Mouse (Mus musculus) right cerebral cortex, adult 2 months (tissue): ENCODE measurements around the gene Prkacb.
A peak's percentile ranks its signal among the peaks of the same experiment; 100 is the strongest.
"Not testable (repeated sequence)": the region's sequence is repeated elsewhere in the genome, so short reads cannot be mapped to it uniquely, and the experiment has no call there.

ENCODE experiments used
- DNase-seq, 2 experiments: peaks; one replicate each; pipeline ENCODE4 v3.0.0; 2021 to 2022; ENCODE audit warnings: low spot score in 2 of 2

Prkacb gene

GRCm38 (mm10) chr3:146778913-146779312 lies 33.9 kb downstream of the Prkacb start:
- no peak for DNase-seq

- DNase-seq = no peak
These were observed 34.3 kb downstream of the Prkacb start for GRCm38 (mm10) chr3:146778451-146778850.

GRCm38 (mm10) chr3:146776711-146777110 lies 36.1 kb downstream of the Prkacb start:
- no peak for DNase-seq

- no peak for DNase-seq
These were observed 41.9 kb downstream of the Prkacb start for GRCm38 (mm10) chr3:146770853-146771252.

- peak; percentile 68 to 70 for DNase-seq
These were observed 42.7 kb downstream of the Prkacb start for GRCm38 (mm10) chr3:146769940-146770659.

GRCm38 (mm10) chr3:146769569-146769939 lies 43.2 kb downstream of the Prkacb start:
- DNase-seq = no peak

- DNase-seq = peak in 1 of 2 experiments; percentile 61
These were observed 43.9 kb downstream of the Prkacb start for GRCm38 (mm10) chr3:146768921-146769320.

- no peak for DNase-seq
These were observed 44.4 kb downstream of the Prkacb start for GRCm38 (mm10) chr3:146768360-146768759.

GRCm38 (mm10) chr3:146766701-146767181 lies 46.0 kb downstream of the Prkacb start:
- peak; percentile 48 to 65 for DNase-seq

- no peak for DNase-seq
These were observed 46.7 kb downstream of the Prkacb start for GRCm38 (mm10) chr3:146766071-146766605.

- DNase-seq = no peak
These were observed 47.8 kb downstream of the Prkacb start for GRCm38 (mm10) chr3:146764871-146765529.

- DNase-seq = not testable (repeated sequence)
These were observed 49.7 kb downstream of the Prkacb start for GRCm38 (mm10) chr3:146763054-146763453.

GRCm38 (mm10) chr3:146761276-146761675 lies 51.5 kb downstream of the Prkacb start:
- DNase-seq = no peak

GRCm38 (mm10) chr3:146757970-146758960 lies 54.5 kb downstream of the Prkacb start:
- DNase-seq = no peak

- no peak for DNase-seq
These were observed 58.5 kb downstream of the Prkacb start for GRCm38 (mm10) chr3:146754270-146754669.

- DNase-seq = no peak
These were observed 71.1 kb downstream of the Prkacb start for GRCm38 (mm10) chr3:146741564-146742202.

GRCm38 (mm10) chr3:146741158-146741557 lies 71.6 kb downstream of the Prkacb start:
- DNase-seq = no peak

- not testable (repeated sequence) for DNase-seq
These were observed 76.6 kb downstream of the Prkacb start for GRCm38 (mm10) chr3:146736186-146736585.

- DNase-seq = no peak
These were observed 77.1 kb downstream of the Prkacb start for GRCm38 (mm10) chr3:146735657-146736056.

- no peak for DNase-seq
These were observed 77.7 kb downstream of the Prkacb start for GRCm38 (mm10) chr3:146734907-146735629.
